Mouse (Mus musculus) neutrophil, adult 5-6 weeks (primary cell): ENCODE measurements around the gene Camk1d. TPM values are rescaled to one million over a fixed set of nuclear protein-coding genes. Genes with fewer than 3 reads are reported as not detected.

Experiments
- ATAC-seq: fragments of 151-379, 151-347 bp; 2 replicates; pipeline ENCODE4 v1.8.0; 2017; ENCODE audit warnings: mild to moderate bottlenecking, moderate TSS enrichment; ENCODE audit not compliant: insufficient number of reproducible peaks, poor library complexity, low FRiP score, severe bottlenecking; ENCODE audit errors: extremely low read depth
- total RNA-seq: library from RNA; stranded (forward); fragments of 200-1000 nt; gene quantifications from 2 replicates; pipeline ENCODE4 v1.2.3, GENCODE M21; 2017

The Camk1d gene
- total RNA-seq, 1 experiment from 2014 or later = 41.3 TPM

DNA sequence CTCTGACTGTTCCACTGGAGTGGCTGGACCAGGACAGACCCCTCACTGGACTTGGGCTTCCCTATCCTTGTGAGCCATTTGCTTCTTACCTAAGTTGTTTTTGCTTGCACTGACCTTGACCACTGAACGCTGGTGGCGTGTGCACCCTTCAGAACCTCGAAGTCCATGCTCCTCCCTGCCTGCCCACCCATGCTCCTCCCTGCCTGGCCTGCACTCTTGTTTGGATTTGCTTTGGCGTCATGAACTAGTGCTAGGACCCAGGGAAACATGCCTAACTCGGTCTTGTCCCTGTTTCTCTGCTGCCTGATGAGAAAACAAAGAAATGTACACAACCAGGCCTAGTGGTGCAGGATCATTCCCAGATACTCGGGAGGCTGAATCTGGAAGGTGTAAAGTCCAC, 40.5 kb downstream of the Camk1d start:
- ATAC-seq = no peak

GRCm38 (mm10) chr2:5672906-5673589, 41.3 kb downstream of the Camk1d start:
- ATAC-seq = no peak

GRCm38 (mm10) chr2:5670146-5670545, 44.2 kb downstream of the Camk1d start:
- ATAC-seq = no peak

DNA sequence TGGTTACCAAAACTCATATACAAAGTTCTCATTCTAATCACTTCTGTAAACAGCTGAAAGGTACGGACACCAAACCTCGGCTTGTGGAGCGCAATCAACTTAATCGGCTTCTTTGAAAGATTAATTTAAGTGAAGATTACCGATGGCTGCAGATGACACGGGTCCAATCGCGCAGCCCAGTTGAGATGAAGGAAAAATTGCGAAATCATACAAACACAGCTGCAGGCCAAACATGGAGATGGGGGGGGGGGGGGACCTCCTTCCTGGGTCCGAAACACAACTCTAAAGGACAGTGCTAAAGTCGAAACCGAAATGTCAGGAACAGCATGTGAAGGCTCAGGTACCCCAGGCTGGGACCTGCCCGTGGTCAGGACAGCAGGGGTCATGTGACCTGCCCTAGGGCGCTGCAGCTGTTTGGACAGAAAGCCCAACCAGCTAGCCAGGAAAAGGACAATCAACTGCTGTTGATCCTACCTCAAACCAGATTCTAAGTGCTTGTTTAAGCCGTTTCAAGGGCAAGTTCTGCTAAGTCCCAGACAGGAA, 44.7 kb downstream of the Camk1d start:
- no peak for ATAC-seq

DNA sequence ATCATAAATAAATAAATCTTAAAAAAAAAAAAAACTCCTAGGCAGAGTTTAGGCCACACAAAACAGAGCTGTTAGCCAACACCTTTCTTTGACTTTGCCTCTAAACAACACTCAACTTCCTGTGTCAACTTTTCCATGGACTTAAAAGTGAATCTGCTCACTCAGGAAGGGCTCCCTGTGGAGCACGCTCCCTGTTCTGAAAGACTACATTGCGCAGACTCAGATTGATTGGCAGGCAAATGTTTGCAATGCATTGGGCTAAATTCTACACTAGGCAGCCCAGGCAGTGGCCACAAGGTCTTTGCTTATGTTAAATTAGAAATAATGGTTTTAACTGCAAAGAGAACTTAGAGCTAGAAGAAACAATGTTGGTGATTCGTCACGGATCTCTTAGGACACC, 45.4 kb downstream of the Camk1d start:
- no peak for ATAC-seq

GRCm38 (mm10) chr2:5663499-5663898, 50.8 kb downstream of the Camk1d start:
- no peak for ATAC-seq

- no peak for ATAC-seq
These were observed 52.4 kb downstream of the Camk1d start for GRCm38 (mm10) chr2:5661946-5662345.

- ATAC-seq = no peak
These were observed 56.3 kb downstream of the Camk1d start for GRCm38 (mm10) chr2:5658000-5658399.

- ATAC-seq = no peak
These were observed 58.0 kb downstream of the Camk1d start for GRCm38 (mm10) chr2:5656326-5656725.

DNA sequence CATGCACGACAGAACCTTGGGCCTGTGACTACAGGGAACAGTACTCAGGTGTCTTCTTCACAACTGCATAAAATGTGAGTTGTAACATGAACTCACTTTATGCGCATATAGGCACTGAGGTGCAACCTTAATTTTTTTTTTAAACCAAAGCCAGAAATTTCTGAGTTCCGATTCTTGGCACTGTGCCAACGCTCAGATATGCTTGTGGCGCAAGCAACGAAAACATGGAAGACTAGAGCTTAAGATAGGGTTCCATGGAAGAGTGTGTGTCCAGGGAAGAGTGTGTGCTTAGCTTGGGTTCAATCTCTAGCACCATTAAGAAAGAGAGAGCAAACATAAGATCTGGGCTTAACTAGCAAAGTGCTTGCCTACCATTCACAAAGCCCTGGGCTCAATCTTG, 62.2 kb downstream of the Camk1d start:
- ATAC-seq = no peak

DNA sequence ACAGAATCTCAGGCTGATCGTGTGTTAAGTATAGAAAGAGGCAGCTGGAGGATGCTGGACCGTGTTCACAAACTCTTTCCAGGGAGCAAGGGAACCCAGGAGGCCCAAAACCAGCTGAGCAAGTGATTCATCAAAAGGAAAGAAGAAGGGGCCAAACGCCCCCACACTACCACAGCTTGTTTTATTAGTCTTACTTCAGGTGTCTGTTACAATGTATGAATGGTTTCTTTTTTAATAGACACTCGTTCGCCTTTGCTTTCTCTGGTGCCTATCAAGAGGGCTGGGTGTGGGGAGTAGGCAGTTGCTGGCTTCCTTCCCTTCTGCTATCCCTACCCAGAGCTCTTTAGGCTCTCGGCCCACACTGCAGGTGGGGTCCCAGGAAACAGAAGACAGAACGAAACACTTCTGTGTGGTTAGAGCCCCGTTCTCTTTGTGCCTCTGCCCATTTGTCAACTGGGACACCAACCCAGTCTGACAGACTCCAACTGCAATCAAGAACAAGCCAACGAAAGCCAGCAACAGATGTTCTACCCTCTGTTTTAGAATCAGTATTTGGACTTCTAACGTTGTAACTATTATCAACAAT, 62.9 kb downstream of the Camk1d start:
- no peak for ATAC-seq

DNA sequence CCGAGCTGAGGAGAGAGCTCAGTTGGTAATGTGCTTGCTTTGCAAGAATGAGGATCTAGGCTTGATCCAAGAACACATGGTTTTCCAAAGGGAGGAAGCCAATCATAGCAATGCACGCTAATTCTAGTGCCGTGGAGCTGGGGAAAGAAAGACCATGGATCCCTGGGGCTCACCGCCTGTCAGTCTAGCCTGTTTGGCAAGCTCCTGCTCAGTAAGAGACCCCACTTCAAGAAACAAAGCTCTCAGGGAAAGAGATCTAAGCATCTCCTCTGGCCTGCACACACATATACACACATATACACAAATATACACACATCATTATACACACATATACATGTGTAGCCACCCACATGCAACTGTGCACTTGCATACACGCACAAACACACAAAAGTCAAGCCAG, 65.1 kb downstream of the Camk1d start:
- no peak for ATAC-seq

- no peak for ATAC-seq
These were observed 65.6 kb downstream of the Camk1d start for GRCm38 (mm10) chr2:5648764-5649163.

- no peak for ATAC-seq
These were observed 68.0 kb downstream of the Camk1d start for GRCm38 (mm10) chr2:5646322-5646721.

DNA sequence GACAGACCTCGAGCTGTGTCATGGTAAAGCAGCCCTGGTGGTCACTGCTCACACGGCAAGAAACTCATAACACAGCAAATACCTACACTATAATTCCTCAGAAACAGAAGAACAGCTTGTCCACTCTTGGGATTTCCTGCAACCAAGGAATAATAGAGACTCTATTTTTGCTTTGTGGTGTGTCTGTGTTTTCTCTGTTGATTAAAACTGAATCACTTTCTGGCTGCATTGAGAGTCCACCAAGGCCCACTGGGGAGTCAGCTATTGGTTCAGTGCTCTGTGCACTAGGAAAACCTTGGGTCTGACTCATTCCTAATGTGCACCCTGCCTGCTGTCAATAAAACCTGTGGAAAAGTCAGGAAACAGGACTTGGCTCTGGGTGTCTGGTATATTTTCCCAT, 68.7 kb downstream of the Camk1d start:
- ATAC-seq = no peak

DNA sequence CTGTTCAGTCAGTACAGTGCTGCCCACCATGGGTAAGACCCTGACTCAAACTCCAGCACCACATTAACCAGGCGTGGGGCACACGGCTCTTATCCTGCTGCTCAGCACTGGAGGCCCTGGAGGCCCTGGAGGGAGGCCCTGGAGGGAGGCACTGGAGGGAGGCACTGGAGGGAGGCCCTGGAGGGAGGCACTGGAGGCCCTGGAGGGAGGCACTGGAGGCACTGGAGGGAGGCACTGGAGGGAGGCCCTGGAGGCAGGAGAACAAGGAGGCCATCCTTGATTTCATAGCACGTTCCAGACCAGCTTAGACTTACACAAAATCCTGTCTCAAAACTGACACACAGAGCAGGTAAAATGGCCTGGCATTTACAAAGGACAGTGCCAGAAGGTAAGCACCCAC, 70.4 kb downstream of the Camk1d start:
- ATAC-seq = no peak

DNA sequence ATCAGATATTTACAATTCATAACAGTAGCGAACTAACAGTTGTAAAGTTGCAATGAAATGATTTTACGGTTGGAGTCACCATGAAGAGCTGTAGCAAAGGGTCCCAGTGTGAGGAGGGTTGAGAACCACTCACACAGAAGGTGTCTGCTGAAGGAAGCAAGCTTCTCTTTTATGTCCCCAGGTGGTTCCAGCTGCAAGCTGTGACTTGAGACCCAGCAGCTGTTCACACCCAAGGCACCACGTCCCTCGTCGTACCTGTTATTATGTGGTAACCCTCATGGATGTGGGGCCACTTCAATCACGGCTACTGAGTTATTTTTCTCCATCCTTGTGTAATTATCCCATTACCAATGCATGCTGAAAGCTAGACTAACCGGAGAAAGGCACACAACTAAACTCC, 71.1 kb downstream of the Camk1d start:
- no peak for ATAC-seq

GRCm38 (mm10) chr2:5642624-5643023, 71.7 kb downstream of the Camk1d start:
- peak; percentile 33; the same call in 1 of the 2 replicates for ATAC-seq

- no peak for ATAC-seq
These were observed 72.6 kb downstream of the Camk1d start for GRCm38 (mm10) chr2:5641678-5642077.

DNA sequence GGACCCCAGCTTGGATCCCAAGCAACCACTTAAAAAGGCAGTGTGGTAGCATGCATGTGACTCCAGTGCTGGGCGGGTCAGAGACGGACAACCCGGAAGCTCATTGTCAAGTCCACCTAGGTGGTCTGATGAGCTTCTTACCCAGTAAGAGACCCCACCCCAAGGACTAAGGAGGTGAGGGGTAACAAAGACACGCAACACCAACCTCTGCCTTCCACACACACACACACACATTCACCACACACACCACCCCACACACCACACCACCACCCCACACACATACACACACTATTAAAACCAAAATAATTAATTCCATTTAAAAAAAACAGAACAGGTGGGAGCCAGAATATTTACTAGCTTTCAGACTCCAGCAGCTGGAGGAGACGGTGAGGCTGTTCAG, 73.7 kb downstream of the Camk1d start:
- no peak for ATAC-seq
